Mouse (Mus musculus) testis, postnatal 10 days (tissue): ENCODE measurements around the gene Pth.

Experiments
- DNase-seq: peaks from one replicate; pipeline ENCODE4 v3.0.0; 2021; ENCODE audit warnings: low spot score

Gene Pth

GRCm38 (mm10) chr7:113388470-113388869 lies at the start of gene Pth:
Gene Pth (minus strand): TSS chr7:113388570.
- DNase-seq: no peak

DNA sequence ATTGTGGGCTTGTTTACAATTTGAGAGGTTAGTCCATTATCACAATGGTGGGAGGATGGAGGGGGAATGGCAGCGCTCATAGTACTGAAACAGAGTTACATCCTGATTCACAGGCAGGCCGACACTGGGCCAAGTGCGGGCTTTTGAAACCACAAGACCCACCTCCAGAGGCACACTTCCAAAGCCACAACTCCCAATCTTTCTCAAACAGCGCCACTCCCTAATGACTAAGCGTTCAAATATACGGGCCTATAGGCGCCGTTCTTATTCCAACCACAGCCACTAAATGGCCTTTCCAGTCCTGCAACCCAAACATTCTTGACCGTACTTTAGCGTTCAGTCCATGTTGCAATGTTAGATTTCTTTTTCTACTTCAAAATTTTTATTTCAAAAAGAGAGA lies 47.9 kb upstream of the Pth start:
- no peak for DNase-seq

DNA sequence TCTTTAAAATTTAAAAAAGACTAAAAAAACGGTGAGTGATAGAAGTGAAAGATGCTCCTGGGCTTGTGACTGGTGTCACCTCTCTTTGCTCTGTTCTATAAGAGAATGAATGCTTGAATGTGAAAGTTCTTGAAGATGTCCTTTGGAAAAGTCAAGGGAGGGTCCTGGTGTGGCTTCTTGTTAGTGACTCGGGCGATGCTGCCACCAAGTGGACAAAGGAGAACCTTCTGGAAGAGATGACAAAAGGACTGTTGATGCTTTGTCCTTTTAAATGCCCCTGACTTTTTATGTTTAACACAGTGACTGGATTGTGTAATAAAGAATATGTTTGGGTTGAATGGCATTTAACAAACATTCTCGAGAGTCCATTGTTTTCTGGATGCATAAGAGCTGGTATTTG lies 45.9 kb upstream of the Pth start:
- peak; percentile 72 for DNase-seq

- no peak for DNase-seq
These were observed 45.1 kb upstream of the Pth start for GRCm38 (mm10) chr7:113433451-113433850.

DNA sequence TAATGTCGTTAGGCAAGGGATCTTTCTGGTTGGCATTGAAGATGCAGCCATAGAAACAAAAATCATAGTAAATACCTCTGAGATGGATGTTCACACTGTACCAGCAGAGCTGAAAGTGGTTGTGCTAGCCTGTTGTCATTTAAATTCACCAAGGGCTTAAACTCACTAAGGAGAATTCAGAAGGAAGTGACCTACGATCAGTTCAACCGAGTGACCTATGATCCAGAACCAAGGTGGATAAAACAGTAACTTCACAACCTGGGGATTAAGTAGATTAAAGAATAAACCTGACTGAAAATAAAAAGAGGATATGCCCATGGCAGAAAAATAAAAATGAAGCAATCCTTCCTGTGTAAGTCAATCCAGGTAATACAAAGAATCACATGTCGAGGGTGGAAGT lies 44.5 kb upstream of the Pth start:
- no peak for DNase-seq

GRCm38 (mm10) chr7:113420771-113421170 lies 32.4 kb upstream of the Pth start:
- no peak for DNase-seq

DNA sequence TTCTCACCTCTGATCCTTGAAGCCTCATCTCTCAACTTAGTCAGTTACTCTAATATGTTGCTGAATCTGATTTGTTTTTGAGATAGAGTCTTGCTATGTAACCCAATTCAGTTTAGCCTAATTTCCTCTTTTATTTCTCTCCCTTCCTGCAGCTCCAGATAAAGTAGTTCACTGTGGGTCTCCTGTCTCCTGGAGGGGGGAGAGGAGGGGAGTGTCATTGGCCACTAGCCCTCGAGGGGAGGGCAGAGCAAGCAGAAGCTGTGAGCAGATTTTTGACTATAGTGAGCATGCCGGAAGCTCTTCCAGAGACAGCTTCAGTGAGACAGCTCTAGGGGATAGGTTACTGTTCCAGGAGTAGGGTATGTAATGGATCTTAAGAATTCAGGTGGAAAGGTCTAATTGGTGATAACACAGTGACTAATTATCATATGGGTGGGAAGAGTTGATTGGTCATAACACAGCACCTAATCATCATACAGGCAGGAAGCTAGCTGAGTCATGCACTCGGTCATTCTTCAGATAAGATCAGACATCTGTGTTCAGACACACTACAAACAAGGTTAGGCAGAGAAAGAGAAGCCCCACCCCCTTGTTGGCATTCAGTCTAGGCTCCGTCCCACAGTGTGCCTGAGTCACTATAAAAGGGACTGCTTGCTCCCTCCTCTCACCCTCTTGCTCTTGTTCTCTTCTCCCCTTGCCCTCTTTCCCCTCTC lies 30.9 kb upstream of the Pth start:
- no peak for DNase-seq

GRCm38 (mm10) chr7:113416536-113416935 lies 28.2 kb upstream of the Pth start:
- DNase-seq: no peak

DNA sequence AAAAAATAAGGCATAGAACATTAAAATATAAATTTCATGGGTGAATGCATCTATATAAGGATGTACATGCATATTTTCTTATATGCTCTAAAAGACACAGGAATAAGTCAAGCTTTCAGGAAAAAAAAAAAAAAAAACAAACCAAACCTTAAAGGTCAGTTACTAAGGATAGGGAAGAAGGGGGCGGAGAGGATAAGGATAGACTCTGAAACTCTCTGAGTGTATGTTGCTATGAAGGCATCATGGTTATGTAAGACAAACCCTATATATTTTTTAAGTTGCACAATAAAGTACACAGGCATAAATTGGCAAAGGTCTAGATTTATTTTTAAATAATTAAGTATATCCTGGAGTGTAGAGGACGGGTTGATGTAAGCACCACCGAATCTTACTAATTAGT lies 26.9 kb upstream of the Pth start:
- DNase-seq: no peak

DNA sequence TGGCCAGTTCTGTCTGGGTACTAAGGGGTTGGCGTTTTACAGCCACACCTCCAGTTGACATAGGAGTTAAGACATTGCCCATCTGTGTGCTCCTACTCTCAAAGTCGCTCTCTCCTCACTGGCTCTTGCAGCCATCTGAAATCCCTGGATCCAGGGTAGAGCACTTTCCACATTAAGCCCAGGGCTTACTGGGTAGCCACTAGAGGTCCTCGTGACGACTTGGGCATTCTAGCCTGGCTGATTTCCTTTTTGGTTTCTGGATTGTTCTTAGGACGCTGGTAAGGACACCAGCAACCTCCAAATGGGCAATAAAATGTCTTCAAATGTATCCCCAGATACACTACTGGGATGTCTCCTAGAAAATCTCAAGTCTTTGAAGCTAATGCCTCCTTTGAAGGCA lies 20.3 kb upstream of the Pth start:
- no peak for DNase-seq

- DNase-seq: no peak
These were observed 9.7 kb upstream of the Pth start for GRCm38 (mm10) chr7:113398083-113398482.

DNA sequence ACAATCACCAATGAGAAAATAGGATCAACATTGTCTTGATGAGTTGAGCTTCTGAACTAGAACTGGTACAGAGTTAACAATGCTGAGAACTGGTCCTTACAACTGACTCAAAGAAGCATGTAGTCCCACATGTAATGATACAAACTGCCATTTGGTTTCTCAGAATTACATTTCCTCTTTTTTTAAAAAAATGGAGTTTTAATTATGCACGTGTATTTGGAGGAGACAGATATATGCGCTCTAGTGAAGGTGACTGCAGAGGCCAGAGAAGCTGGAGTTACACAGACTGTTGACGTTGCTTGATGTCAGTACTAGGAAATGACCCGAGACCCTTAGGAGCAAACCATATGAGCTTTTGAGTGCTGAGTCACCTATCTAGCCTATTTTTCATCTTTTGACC lies 8.3 kb upstream of the Pth start:
- no peak for DNase-seq

DNA sequence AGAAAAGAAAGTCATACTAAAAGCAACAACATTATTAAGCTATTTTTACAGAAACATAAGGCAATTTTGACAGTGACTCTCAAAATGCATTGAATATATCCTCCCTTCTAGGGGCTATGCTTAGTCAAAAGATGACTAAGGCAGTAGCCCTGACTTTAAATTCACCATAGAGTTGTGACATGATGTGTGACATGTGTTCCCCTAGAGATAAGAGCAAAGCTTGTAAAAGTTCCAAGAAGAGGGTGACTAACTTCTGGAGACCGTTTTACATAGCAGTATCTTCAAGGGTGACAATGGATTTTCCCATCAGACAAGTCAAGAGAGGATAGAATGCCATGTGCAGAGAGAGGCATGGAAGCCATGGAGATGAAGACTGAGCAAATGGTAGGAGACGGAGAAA lies 3.2 kb upstream of the Pth start:
- DNase-seq: no peak

- peak; percentile 67 for DNase-seq
These were observed 10.3 kb downstream of the Pth start for GRCm38 (mm10) chr7:113377875-113378658.

DNA sequence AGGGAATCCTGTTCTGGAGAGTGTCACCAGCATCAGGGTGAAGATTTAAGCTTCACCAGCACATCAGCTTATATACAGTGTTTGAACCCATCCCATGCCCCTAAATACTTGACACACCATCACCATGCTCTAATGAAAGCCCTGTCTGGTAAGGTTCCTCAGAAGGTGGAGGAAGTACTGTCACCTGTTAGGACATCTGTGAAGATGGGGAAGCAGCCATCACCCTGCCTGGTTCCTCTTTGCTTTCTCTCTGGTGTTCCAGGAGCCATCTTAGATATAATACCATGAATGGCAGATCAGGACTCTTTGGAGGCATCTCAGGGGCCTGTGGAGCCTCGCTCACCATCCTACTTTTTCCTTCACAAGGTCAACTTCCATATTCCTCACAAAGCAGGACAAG lies 15.7 kb downstream of the Pth start:
- no peak for DNase-seq

DNA sequence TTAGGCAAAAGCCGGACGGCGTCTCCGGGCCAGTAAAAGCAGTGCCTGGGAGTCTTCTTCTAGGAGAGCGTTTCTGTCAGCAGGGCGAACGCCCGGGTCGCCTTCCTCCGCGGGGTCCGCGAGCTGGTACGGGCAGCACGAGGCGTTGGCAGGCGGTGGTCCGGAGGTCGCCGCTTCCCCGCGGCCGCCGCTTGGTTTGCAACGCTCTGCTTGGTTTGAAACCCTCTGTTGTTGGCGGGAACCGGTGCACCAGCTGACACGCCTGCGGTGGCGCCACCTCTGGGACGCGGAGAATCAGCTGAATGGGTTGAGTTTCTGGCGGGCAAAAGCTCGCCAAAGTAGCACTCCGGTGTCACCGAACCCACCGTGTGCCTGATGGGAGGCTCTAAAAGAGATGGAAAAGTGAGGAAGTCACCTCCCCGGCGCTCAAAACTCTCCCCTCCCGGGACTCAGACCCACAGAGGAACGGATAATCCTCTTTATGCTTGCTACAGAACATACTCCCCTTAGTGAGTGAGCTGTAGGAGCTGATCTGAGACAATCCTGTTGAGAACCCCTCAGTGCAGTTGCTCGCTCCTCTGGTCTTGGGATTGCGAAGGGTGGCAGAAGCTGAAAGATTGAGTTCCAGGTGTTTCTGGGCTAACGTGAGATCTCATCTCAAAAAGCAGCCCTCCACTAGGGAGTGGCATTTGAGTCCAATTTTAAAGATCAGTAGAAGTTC lies 18.6 kb downstream of the Pth start:
- DNase-seq: peak; percentile 81

GRCm38 (mm10) chr7:113368746-113369619 lies 19.4 kb downstream of the Pth start, which contains the start of gene Btbd10:
Gene Btbd10 (minus strand): TSS chr7:113369392.
- peak; percentile 99 for DNase-seq

GRCm38 (mm10) chr7:113367440-113367839 lies 20.9 kb downstream of the Pth start:
- DNase-seq: no peak

DNA sequence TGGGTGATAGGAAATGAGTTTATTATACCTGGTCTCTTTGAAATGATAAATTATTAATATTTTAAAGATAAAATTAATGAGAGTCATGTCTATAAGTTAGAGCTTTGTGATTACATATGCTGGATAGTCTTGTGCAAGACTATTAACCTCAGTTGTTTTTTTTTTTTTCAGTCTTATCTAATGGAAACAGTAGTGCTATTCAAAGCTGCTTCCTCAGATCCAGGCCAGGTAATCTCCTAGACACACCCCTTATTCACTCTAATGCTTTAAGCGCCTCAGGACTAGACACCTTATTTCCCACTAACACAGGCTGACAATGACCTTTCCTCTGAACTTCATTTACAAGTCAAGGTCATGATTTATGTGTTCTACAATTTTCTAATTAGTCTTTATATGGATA lies 39.3 kb downstream of the Pth start:
- DNase-seq: no peak

DNA sequence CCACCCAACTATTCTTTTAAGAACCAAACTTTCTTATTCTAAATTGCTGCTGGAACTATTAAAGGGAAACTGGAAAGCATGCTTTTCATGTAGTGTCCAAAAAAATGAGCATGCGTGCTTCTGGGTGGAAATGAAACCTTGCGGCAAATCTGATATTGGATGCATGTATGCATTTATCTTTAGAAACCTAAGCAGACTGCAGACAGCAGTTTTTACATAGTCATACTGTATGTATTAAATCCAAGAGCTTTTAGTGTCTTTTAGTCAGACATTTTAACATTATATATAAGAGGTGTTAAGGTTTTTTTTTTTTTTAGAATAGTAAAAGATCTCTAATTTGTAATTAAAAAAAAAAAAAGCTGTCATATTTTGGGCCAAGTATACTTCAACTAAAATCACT lies 40.7 kb downstream of the Pth start:
- no peak for DNase-seq

- DNase-seq: no peak
These were observed 41.1 kb downstream of the Pth start for GRCm38 (mm10) chr7:113347271-113347670.
